Mouse (Mus musculus) C2C12 (cell line): ENCODE measurements around the gene Guca1a.

Source experiments
- CEBPB ChIP-seq: IDR thresholded peaks from one replicate; pipeline ENCODE4 v1.6.1; 2011; ENCODE audit warnings: low read depth, mild to moderate bottlenecking, control low read depth, moderate library complexity
- CTCF ChIP-seq: IDR thresholded peaks from one replicate; pipeline ENCODE4 v1.5.1; 2011; ENCODE audit not compliant: control insufficient read depth, insufficient read depth, insufficient read length

DNA sequence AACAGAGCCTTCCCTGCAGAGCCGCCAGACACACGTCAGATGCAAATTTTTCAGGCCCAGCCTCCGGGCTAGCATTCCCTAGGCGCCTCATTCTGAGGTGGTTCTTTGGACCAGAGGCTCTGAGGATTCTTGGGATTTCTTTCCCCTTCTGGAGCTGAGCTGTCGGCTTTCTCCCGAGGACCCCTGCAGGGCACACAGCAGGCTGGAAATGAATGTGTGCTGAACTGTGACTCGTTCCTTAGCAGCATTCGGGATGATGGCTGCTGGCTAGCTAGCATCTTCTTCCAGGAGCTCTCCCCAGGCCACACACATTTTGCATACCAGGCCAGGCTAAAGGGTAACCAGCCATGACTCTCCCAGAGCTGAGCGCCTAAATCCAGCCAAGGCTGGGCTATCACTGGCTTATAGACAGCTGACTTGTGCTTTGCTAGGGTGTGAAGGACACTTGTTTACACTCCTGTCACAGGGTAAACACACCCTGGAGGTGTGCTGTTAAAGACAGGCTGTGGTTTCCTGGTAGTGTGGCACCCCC, 40.0 kb upstream of the Guca1a start:
- no peak for TF ChIP-seq CTCF
- no peak for TF ChIP-seq CEBPB
